Mouse (Mus musculus) kidney, postnatal 36 days (tissue): Measurements from ENCODE around the gene Ncam1.

Experiments used
- DNase-seq, 2 experiments: peaks; one replicate each; pipeline ENCODE4 v3.0.0; 2021 to 2022; ENCODE audit warnings: mixed read lengths in 2 of 2

Ncam1 gene

DNA sequence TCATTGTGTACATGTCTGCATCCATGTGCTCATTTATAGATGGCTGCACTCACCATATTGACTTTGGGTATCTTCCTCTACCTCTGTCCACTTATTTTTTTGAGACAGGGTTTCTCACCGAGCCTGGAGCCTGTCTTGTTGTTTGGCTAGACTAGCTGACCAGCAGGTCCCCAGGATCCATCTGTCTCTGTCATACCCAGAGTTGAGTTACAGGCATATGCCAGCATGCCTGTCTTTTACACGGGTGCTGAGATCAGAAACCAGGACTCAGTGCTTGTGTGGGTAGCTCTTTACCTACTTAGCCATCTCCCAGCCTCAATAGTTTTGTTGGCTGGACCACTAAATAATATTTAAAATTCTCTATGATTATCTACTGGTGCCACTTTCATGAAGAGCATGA, 180.5 kb downstream of the Ncam1 start:
- no peak for DNase-seq

GRCm38 (mm10) chr9:49617216-49617615, 181.5 kb downstream of the Ncam1 start:
- peak; percentile 49 to 63 for DNase-seq

DNA sequence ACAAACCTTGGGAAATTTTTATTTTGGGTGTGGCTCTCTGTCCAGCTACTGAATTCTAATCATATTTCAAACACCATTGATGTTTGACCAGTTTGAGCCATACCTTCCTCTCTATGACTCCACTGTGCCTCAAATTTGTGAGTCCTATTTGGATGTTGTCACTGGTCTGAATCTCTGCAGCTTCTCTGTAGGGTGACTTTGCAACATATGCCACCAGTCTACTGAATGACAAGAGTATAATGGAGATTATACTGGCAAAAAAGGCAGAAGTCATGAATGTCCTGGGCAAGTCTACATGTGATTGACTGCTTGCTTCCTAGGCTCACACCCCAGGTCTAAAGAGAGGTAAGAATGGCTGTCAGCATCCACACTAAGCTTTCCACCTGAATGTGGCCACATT, 186.3 kb downstream of the Ncam1 start:
- no peak for DNase-seq

- DNase-seq, result peak in 1 of 2 experiments; percentile 8
These were observed 190.5 kb downstream of the Ncam1 start for GRCm38 (mm10) chr9:49608191-49608590.

- DNase-seq, result no peak
These were observed 192.0 kb downstream of the Ncam1 start for GRCm38 (mm10) chr9:49606717-49607116.

GRCm38 (mm10) chr9:49606317-49606716, 192.4 kb downstream of the Ncam1 start:
- peak; percentile 18 to 35 for DNase-seq

DNA sequence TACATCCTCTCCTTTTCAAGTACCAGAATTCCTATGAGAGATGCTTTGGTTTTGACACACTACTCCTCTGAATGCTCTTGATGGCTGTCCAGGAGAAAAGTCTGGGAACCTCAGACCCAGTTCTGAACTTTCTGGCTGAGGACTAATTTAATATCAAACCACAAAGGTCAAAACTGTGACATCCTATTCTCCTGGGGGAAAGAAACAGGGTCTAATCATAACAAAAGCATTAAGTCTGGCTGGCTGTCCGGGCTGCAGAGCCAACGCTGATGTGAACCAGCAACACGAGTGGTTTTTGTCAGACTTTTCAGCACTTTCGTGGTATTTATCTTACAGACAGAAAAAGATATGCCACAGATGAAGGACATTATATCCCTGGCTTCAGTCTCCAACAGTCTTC, 192.9 kb downstream of the Ncam1 start:
- DNase-seq, result peak; percentile 8 to 34

DNA sequence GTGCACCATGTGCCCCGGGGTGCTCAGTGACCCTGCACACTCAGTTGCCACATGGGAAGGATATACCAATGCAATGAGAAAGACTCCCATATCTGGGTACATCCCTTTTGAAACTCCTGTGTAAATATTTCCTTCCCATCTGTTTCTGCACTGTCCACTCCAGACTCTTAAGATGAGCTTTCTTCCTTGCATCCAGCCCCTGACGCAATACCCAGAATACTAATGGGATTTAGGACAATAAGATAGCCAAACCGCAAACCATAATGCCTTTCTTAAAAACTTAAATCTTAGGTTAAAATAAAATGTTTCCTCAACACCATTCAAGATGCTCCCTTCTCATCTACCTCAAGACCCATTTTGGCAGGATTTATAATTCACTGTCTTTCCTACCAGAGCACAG, 193.4 kb downstream of the Ncam1 start:
- no peak for DNase-seq

- DNase-seq, result no peak
These were observed 197.5 kb downstream of the Ncam1 start for GRCm38 (mm10) chr9:49601215-49601614.

DNA sequence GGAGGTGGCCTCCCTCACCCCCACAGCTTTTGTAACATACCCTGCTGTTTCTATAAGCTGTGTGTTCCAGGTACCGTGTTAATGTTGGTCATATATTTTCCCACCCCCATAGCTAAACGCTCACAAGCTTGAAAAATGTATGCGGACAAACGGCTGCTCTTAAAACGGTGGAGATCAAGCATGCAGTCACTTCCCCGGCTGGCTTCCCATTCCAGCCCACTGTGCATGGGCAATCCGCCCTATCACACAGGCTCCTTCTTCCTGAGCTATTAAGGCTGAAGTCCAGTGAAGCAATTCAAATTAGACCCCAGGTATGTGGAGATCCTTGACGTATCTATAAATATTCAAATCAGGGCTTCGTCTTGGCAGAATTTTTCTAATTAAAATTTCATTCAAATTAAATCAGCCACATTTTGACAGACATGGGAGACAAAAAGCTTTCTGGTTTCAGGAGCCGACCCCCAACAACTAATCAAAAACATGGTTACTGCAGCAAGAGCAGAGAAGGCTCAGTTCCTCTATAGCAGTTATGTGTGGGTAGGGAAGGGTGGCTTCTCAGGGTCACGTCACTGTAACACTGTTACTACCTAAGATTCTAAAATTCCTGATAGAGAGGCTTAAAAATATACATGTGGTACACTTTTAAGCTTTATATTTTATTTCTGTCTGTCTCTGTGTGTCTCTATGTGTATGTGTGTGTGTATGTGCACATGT, 202.9 kb downstream of the Ncam1 start:
- DNase-seq, result no peak

- DNase-seq, result no peak
These were observed 203.7 kb downstream of the Ncam1 start for GRCm38 (mm10) chr9:49594876-49595634.

- DNase-seq, result peak in 1 of 2 experiments; percentile 28
These were observed 204.7 kb downstream of the Ncam1 start for GRCm38 (mm10) chr9:49593951-49594536.

GRCm38 (mm10) chr9:49592006-49592405, 206.7 kb downstream of the Ncam1 start:
- no peak for DNase-seq

DNA sequence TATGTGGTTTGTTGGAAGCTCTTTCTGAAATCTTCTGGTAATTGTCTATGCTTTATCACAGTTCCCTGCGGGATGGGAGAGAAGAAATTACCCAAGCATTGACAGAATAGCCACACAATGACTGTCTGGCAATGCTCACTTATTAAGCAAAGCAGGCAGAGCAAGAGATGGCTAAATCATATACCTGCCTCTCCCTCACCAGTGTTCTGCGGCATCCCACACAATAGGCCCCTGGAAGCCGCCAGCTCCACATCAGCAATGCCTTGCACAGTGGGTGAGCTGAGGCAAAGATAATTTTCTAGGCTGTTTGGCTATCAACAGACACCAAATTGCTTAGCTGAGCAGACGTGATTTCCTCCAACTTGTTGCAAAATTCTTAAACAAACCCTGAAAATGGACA, 208.5 kb downstream of the Ncam1 start:
- DNase-seq, result no peak

- DNase-seq, result no peak
These were observed 221.6 kb downstream of the Ncam1 start for GRCm38 (mm10) chr9:49577136-49577535.

DNA sequence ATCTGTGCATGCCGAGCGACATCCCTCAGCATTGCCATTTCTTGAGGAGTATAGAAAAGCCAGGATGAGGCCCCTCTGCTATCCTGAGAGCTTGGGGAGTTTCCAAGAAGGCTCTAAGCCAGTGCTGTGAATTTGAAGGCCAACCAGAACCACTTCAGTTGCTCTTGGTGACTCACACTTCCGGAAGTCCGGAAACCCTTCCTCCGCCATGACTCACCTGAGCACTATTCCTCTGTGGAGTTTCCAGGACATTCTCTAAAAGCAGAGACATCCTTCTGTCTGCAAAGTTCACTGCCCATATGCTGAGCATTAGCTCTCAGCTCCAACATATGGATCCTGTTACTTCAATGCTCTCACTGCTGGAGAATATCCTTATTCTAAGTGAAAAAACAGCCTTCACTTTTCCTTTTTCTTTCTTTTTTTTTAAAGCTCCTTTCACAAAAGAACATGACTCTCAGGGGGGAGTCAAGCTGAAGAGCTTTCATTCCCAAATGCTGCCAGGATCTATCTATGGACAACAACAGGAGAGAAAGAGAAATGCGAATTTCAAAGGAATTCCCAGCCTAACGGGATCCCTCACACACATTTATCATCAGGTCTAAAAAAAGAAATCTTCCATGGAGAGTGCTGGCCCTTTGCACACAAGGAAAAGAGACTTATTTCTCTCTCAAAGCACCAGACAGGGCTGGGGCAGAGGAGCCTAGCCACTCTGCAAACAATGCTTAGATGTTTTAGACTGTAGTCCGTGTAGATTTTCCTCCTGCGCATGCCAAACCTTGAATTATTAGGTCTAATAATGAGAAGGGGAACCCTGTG, 226.8 kb downstream of the Ncam1 start:
- DNase-seq, result no peak

DNA sequence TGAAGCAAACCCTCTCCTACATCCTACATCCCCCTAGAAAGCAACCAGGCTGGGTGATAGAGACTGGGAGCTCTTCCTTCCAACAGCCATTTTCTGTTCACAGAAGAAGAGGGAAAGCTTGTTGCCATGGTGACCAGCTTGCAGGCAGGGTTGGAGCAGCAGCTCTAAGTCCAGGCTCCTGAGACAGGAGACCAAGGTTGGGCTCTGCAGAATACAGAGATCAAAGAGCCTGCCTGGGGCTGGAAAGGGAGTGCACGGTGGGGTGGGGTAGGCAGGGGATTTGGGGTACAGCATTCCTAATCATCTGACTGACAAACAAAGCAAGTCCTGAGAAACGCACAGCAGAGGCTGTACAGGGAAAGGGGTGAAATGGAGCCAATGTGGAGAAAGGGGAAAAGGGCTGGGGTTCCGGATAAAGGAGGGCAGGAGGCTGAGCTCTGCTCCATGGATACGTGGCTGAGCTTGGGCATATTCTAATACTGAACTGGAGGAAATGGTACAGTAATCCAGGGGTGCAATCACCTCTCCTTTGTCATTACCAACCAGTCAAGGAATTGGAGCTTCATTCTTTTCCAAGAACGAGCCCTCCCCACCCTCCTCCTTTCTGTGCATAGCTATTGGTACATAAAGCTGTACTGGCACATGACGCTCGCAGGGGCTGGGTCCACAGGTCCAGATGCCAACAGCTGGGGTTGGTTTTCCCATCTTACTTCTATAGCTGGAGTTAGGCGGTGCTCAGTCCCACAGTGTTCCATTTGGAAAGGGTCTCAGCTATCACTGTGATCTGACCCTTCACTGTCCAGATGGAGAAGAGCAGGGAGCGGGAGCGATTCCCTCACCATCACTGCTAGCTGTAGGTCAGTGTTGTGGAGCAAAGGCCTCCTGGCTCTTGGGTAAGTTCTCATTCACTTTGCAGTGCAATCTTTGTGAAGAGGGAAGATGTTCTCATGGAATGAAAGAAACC, 227.7 kb downstream of the Ncam1 start:
- no peak for DNase-seq

DNA sequence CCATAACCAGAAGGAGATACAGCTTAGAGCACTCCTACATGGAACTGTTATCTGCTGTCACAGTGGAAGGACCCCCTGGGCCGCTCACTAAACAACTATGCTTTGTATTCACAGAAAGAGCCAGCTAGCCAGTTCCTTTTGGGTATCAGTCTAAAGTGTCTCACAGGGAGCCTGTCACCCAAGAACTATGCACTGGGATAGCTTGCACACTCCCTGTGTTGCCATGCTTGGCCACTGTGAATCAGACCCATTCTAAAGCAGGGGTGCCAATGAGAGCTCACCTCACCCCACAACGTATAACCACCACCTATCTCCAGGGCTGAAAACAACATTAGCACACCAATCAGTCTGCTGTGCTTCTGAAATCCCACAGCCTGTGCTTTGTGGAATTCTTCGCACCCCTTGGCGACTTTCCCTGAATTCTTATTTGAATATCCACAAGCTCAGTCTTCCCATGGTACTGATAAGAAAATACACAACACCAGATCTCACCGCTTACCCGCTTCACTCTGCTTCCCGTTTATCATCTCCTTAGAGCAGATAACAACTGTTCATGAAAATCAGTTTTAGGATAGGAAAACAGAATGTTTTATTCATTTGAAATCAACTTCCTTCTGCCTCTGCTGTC, 228.6 kb downstream of the Ncam1 start:
- DNase-seq, result no peak

DNA sequence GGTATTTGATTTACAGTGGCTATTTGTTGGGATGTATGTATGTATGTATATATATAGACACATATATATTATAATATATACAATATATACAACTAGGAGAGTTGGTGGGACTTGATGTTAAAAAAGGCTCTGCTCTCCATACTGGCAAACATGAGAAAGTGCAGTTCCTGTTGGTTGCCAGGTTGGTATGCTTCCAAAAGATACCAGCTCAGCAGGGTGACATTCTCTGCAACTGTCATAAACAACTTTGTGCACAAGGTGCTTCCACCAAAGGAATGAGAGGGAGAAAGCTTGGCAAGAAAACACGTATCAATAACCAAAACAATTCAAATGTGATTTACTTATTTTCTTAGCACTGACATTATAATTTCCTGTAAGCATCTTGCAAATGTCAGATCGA, 232.9 kb downstream of the Ncam1 start:
- no peak for DNase-seq

- no peak for DNase-seq
These were observed 239.8 kb downstream of the Ncam1 start for GRCm38 (mm10) chr9:49558941-49559340.

DNA sequence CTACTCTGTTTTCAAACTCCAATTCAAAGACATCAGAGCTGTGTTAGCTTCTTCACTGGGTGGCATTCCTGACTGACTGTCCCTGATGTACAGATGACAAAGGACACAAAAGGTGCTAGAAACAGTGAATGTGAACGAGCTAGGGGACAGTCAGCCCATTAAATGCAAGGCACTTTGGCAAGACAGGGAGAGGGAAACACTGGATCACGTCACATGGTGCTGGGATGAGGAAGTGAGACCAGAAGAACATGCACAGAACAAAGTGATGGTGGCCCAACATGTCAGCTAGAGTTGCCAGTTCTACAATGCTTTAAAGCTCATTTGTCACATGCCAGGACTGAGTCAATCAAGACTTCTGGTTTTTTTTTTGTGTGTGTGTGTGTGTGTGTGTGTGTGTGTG, 247.4 kb downstream of the Ncam1 start:
- DNase-seq, result no peak
